Mouse (Mus musculus): ENCODE measurements around the gene Sdhaf4. TPM values are rescaled to one million over a fixed set of nuclear protein-coding genes. Genes with fewer than 3 reads are reported as not detected.
A peak's percentile ranks its signal among the peaks of the same experiment; 100 is the strongest.

The Sdhaf4 gene
- polyA plus RNA-seq (2016; fragmentation: Nextera tagmentation; extraction: Ambion mirVana) = 86.8 and 93.6 TPM in 2 replicates

DNA sequence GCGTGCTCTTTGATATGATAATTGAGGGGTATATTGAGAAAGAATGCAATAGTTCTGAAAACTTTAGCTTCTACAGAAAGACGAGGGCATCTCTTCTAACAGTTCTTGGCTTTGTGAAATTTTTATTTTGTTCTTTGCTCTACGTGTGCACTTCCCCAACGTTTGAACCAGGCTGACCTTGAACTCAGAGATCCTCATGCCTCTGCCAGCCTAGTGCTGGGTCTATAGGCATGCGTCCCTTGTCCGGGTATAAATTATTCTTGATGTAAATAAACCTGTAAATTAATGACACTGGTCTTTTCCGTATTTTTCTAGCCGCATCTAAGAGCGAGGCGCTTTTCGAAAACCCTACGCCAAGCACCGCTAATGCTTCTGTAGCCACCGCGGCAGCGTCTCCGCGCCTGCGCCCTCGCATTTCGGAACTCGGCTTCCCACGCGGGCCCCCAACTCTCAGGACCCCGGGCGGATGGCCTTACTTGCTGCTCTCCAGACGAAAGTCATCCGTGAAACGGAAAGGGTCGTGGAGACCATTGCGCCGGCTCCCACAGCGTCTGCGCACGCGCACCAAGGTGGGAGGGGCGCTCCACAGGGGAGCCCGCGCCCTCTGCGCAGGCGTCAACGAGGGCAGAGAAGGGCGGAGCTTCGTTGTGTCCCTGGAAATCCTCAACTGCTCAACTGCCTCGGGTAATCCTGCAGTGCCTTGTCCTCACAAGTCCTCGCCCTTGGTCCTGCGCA, at the start of gene Sdhaf4:
Gene Sdhaf4, minus strand, starts transcription at position 587 of the 735 bp plus-strand sequence.
- peak within 1 kb of the TSS; percentile 61 for H3K4me2 ChIP-seq (replicated peaks)
- no peaks in the 10 kb centered on the region for H3K27me3 ChIP-seq
- peaks cover 24% of the 10 kb centered on the region; the same call in 1 of the 2 replicates for H3K36me3 ChIP-seq
- 0 out of 2 replicates have a peak, but pooled peaks cover 5% of the 10 kb centered on the region for H3K4me1 ChIP-seq
- peak; percentile 97 for ATAC-seq (ENCODE audit: low FRiP score)
- H3K27ac ChIP-seq = peak within 1 kb of the TSS; percentile 88
- H3K4me3 ChIP-seq = peak within 1 kb of the TSS; percentile 58
- peak within 1 kb of the TSS; percentile 69 for H3K9ac ChIP-seq
- 1% methylated on average over 47 of the region's 47 CpGs for WGBS
- no peaks in the 10 kb centered on the region for H3K9me3 ChIP-seq (replicated peaks)

DNA sequence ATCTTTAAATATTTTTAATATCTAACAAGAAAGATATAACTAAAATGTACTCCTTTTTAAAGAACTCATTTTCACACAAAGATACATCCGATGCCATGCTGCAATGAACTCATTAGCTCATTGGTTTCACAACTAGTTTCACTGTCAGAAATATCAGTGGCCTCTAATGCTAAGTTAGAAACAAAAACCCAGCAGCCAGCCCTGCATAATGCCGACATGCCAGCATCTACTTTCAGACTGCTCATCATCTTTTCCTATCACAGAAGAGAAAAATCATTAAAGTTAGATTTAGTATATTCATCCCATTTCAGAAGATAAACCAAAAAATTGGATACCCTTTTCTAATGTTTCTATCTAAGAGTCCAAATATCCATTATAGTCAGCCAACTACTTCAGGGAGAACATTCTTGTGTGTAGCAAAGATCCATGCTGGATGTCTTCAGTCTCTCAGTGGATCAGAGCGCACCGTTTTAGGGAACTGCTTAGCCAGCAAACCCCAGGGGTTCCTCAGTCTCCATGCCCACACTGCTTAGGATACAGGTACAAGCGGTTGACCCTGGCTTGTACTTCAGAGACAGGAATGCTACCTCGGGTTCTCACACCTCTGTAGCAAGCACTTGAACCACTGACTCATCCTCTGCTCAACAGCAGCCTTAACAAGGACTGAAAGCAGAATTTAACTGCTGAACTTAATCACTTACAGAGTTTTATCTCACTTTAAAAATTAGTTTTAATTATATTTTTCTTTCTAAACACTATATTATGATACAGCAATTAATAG, 41.5 kb upstream of the Sdhaf4 start:
- no peaks in the 10 kb centered on the region for H3K9me3 ChIP-seq (replicated peaks)
- H3K36me3 ChIP-seq = 0 out of 2 replicates have a peak, but pooled peaks cover 2% of the 10 kb centered on the region
- no peaks in the 10 kb centered on the region for H3K4me1 ChIP-seq
- no peak overlapping the region for H3K4me2 ChIP-seq (replicated peaks)
- no peaks in the 10 kb centered on the region for H3K27me3 ChIP-seq
- no peak overlapping the region for H3K4me3 ChIP-seq
- no peak overlapping the region for H3K9ac ChIP-seq
- H3K27ac ChIP-seq = no peak overlapping the region
- no peak for ATAC-seq (ENCODE audit: low FRiP score)
- WGBS = 73% methylated on average over 6 of the region's 6 CpGs

DNA sequence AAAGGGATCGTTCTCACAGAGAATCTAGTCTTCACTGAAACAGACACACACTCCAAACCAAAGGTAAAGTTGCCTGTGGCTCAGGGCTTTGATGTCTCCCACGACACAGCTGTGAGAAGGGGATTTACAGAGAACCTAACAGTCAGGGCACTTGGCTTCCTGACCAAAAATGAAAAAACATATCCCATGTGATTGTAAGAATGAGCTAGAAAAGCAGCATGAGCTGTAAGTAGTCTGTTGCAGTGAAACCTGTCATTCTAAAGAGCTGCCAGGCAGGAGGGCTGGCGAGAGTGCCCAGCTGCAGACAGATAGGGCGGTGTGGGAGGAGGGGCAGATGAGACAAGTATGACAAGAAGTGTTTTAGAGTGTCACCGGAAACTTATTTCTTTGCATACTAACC, 40.2 kb upstream of the Sdhaf4 start:
- H3K27ac ChIP-seq = no peak overlapping the region
- H3K4me3 ChIP-seq = no peak overlapping the region
- H3K9ac ChIP-seq = no peak overlapping the region
- 63% methylated on average over 5 of the region's 5 CpGs for WGBS
- H3K27me3 ChIP-seq = no peaks in the 10 kb centered on the region
- H3K9me3 ChIP-seq (replicated peaks) = no peaks in the 10 kb centered on the region
- 0 out of 2 replicates have a peak, but pooled peaks cover 2% of the 10 kb centered on the region for H3K36me3 ChIP-seq
- no peak for ATAC-seq (ENCODE audit: low FRiP score)
- H3K4me2 ChIP-seq (replicated peaks) = no peak overlapping the region
- no peaks in the 10 kb centered on the region for H3K4me1 ChIP-seq

DNA sequence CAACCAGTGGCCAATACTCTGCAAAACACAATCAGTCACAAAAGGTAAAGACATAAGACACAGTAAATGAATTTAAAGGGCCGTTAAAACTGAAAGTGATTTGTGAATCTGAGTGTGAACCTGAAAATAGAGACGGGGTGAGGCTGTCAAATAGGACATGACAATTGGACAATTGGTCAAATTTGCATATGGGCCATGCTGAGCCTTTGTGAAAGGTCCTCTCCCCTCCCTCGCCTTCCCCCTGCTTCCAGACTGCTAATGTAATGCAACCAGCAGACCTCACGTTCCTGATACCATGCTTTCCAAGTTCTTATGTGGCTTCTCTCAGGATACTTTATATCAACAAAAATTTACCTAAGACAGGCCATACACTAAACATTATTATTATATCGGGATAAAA, 37.6 kb upstream of the Sdhaf4 start:
- Histone ChIP-seq H3K9ac (no peak overlapping the region), H3K36me3 (0 out of 2 replicates have a peak, but pooled peaks cover 6% of the 10 kb centered on the region), H3K9me3 (replicated peaks) (no peaks in the 10 kb centered on the region), H3K27ac (no peak overlapping the region), H3K4me2 (replicated peaks) (no peak overlapping the region), H3K4me1 (no peaks in the 10 kb centered on the region), H3K4me3 (no peak overlapping the region), H3K27me3 (no peaks in the 10 kb centered on the region)
- no peak; the same call in 1 of the 2 replicates for ATAC-seq (ENCODE audit: low FRiP score)
- 41% methylated on average over 5 of the region's 5 CpGs for WGBS

DNA sequence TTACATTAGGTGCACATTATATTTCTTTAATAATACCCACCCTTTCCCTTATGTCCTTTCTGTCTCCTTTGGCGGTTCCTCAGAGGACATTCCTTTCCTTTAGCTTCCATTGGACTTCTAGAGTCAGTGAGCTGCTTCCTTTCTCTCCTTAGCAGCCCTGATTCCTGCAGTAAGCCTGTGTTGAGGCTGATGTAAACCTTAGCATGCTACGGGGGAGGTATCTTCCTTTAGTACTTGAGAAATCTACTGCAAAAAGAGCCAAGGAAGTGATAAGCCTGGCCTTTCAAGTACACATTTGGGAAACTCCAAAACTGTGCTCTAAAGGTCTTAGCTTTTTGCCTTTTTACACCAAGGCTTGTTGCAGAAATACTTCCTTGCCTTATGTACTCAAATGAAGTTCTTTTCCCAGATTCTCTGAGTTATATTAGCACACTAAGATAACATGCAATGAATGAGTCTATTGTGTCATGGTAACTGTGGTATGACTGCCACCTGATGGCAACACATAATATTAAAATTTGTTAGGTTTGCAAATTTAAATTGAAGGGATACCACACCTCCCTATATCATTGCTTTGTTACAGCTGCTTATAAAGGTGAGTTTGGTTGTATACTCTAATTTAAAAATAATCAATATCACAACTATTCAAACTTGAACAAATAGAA, 28.4 kb upstream of the Sdhaf4 start:
- ATAC-seq (ENCODE audit: low FRiP score) = no peak
- no peak overlapping the region for H3K9ac ChIP-seq

DNA sequence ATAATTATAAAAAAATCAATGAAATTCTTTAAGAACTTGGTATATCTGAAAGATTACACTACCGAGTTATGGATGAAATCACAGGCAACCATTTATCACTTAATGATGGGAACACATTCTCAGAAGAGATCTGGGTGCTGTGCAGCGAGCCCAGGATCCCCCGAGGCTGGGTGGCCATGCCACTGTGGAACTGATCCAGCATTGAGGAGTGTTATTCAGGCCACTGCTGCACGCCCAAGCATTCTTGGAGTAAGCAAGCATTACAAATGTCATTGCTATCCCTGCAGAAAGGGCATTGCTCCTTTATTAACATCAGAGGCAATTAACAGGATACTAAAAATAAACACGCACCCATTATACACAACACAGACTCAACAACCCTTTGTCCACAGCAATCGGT, 5.4 kb upstream of the Sdhaf4 start:
- Histone ChIP-seq H3K4me3 (no peak overlapping the region), H3K27me3 (no peaks in the 10 kb centered on the region), H3K9ac (no peak overlapping the region), H3K9me3 (replicated peaks) (no peaks in the 10 kb centered on the region), H3K4me1 (no peaks in the 10 kb centered on the region), H3K27ac (no peak overlapping the region), H3K4me2 (replicated peaks) (no peak overlapping the region), H3K36me3 (peaks cover 10% of the 10 kb centered on the region)
- 93% methylated on average over 6 of the region's 6 CpGs for WGBS
- ATAC-seq (ENCODE audit: low FRiP score) = no peak

More for the DNA sequence above, 28.4 kb upstream of the Sdhaf4 start:
- no peaks in the 10 kb centered on the region for H3K9me3 ChIP-seq (replicated peaks)
- H3K36me3 ChIP-seq = peaks cover 15% of the 10 kb centered on the region
- H3K4me1 ChIP-seq = no peaks in the 10 kb centered on the region
- no peaks in the 10 kb centered on the region for H3K27me3 ChIP-seq
- H3K27ac ChIP-seq = no peak overlapping the region
- no peak overlapping the region for H3K4me3 ChIP-seq
- WGBS = 84% methylated on average over 2 of the region's 2 CpGs
- H3K4me2 ChIP-seq (replicated peaks) = no peak overlapping the region

DNA sequence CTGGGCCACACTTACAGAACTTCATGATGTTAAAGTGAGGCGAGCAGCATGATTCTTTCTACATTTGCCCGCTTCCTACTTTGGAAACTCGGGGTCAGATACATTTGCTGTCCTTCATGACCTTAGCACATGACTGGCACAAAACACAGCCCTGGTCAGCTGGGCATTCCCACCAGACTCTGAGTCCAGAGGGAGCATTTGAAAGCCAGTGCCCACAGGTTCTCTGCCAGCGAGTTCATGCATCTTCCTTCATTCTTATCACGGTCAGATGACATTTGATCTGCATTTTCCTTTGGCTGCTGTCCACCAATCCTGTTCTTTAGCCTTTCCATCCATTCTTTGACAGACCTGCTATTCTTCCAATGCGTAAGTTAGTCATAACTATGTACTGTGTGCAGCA, 4.6 kb upstream of the Sdhaf4 start:
- H3K4me2 ChIP-seq (replicated peaks) = no peak overlapping the region
- H3K4me3 ChIP-seq = no peak overlapping the region
- H3K4me1 ChIP-seq = no peaks in the 10 kb centered on the region
- no peak overlapping the region for H3K27ac ChIP-seq
- no peaks in the 10 kb centered on the region for H3K27me3 ChIP-seq
- H3K9me3 ChIP-seq (replicated peaks) = no peaks in the 10 kb centered on the region
- 92% methylated on average over 6 of the region's 6 CpGs for WGBS
- no peak for ATAC-seq (ENCODE audit: low FRiP score)
- H3K9ac ChIP-seq = no peak overlapping the region
- peaks cover 10% of the 10 kb centered on the region for H3K36me3 ChIP-seq

DNA sequence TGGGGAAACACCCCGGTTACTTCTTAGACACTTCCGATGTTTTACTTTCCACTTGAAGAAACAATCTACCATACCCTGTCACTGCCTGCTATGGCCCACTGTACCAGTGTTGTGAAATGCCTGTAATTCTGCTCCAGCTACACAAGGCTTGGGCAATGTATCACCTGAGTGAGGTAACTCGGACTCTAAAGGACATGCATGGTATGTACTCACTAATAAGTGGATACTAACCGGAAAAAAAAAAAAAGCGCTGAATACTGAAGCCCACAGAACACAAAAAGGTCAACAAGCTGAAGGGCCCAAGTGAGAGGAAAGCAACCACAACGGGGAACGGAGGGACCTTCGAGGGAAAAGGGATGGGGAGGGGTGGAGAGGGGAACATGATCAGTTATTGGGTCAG, 2.2 kb upstream of the Sdhaf4 start:
- no peak overlapping the region for H3K9ac ChIP-seq
- no peak for ATAC-seq (ENCODE audit: low FRiP score)
- H3K27me3 ChIP-seq = no peaks in the 10 kb centered on the region
- H3K36me3 ChIP-seq = 0 out of 2 replicates have a peak, but pooled peaks cover 6% of the 10 kb centered on the region
- H3K4me2 ChIP-seq (replicated peaks) = no peak overlapping the region
- H3K9me3 ChIP-seq (replicated peaks) = no peaks in the 10 kb centered on the region
- no peak overlapping the region for H3K4me3 ChIP-seq
- H3K4me1 ChIP-seq = 0 out of 2 replicates have a peak, but pooled peaks cover 5% of the 10 kb centered on the region
- WGBS = 87% methylated on average over 8 of the region's 8 CpGs
- H3K27ac ChIP-seq = no peak overlapping the region

DNA sequence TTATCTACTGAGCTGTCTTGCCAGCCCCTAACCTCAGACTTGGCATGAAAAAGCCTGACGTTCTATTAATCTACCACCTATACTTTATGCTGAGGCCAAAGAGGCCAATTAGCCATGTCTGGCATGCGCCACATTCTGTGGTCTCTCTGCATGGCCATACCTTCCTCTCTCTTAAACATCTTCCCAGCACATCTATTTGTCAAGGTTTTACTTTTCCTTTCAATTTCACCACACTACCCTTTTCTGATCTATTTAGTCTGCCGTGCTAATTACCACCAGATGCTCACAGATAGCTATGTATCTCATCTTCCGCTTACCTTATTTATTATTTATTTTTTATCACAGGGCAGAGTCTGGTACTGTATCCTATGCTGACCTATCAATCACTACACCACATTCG, 6.1 kb downstream of the Sdhaf4 start:
- no peak for ATAC-seq (ENCODE audit: low FRiP score)
- H3K4me1 ChIP-seq = 0 out of 2 replicates have a peak, but pooled peaks cover 1% of the 10 kb centered on the region

DNA sequence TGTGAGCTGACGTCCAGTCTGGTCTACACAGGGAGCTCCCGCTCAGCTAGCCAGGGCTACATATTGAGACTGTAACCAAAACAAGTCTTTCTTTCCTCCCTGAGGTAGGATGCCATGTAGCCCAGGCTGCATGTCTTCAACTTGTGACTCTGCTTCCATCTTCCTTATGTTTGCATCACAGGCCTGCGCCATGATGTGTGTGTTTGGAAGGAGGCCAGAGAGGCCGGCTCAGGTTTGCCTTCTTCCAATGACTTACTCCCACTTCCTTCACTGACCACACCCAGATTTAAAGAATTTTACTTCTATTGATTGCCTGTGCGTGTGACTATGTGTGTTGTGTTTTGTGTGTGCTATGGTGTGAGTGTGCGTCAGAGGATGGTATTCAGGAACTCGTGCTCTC, 6.6 kb downstream of the Sdhaf4 start:
- H3K4me3 ChIP-seq = no peak overlapping the region
- H3K27me3 ChIP-seq = no peaks in the 10 kb centered on the region
- H3K4me2 ChIP-seq (replicated peaks) = no peak overlapping the region
- H3K9me3 ChIP-seq (replicated peaks) = no peaks in the 10 kb centered on the region
- H3K9ac ChIP-seq = no peak overlapping the region
- no peak overlapping the region for H3K27ac ChIP-seq
- ATAC-seq (ENCODE audit: low FRiP score) = no peak
- peaks cover 49% of the 10 kb centered on the region for H3K36me3 ChIP-seq
- no peaks in the 10 kb centered on the region for H3K4me1 ChIP-seq
- 96% methylated on average over 7 of the region's 7 CpGs for WGBS

More for the DNA sequence above, 6.1 kb downstream of the Sdhaf4 start:
- peaks cover 49% of the 10 kb centered on the region for H3K36me3 ChIP-seq
- no peaks in the 10 kb centered on the region for H3K27me3 ChIP-seq
- no peak overlapping the region for H3K9ac ChIP-seq
- no peak overlapping the region for H3K27ac ChIP-seq
- WGBS = 93% methylated on average over 5 of the region's 5 CpGs
- no peak overlapping the region for H3K4me2 ChIP-seq (replicated peaks)
- no peaks in the 10 kb centered on the region for H3K9me3 ChIP-seq (replicated peaks)
- H3K4me3 ChIP-seq = no peak overlapping the region

DNA sequence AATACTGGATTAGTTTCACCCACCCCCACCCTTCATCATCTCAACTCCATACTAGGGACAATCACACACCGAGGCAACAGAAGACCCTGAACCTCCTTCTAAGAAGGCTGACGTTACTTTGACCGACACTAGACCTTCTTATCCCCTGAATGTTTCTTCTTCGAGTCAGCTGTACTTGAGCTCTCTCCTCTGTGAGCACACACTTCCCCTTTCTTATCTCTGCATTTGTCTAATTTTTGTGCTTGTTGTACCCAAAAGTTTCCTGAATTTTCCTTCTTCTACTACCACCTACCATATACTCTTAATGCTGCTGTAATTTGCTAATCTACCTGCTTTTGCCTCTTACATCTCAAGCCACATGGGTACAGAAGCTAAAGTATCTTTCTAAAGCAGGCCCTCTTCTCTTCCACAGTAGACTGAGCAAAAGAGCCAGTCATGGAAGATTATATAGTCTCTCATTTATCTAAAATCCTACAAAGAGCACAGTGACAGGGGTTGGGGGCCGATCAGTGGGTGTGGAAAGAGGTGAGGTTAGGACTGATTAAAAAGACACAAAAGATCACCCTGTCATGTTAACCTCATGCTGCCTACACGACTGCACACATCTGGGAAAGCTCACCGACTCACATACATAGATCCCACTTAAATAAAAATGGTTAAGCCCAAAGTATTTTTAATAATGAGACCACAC, 7.2 kb downstream of the Sdhaf4 start:
- H3K36me3 ChIP-seq = peaks cover 49% of the 10 kb centered on the region

More for the DNA sequence above, 7.2 kb downstream of the Sdhaf4 start:
- H3K27ac ChIP-seq = no peak overlapping the region
- no peak overlapping the region for H3K9ac ChIP-seq
- H3K4me1 ChIP-seq = no peaks in the 10 kb centered on the region
- ATAC-seq (ENCODE audit: low FRiP score) = no peak
- WGBS = 92% methylated on average over 7 of the region's 7 CpGs
- H3K9me3 ChIP-seq (replicated peaks) = no peaks in the 10 kb centered on the region
- no peak overlapping the region for H3K4me2 ChIP-seq (replicated peaks)
- no peaks in the 10 kb centered on the region for H3K27me3 ChIP-seq
- H3K4me3 ChIP-seq = no peak overlapping the region

Data from hindbrain, embryonic 12.5 days (tissue).